Mouse (Mus musculus): ENCODE data around the gene Mapt. TPM values are rescaled to one million over a fixed set of nuclear protein-coding genes. Genes with fewer than 3 reads are reported as not detected.

Mapt gene
- polyA plus RNA-seq, 1 experiment from 2014 or later = 235 TPM

- Histone ChIP-seq H3K36me3 (peaks cover 20% of the 10 kb centered on the region; the same call in 1 of the 2 replicates), H3K9ac (no peak overlapping the region), H3K27ac (no peak overlapping the region), H3K4me2 (replicated peaks) (no peak overlapping the region), H3K4me3 (no peak overlapping the region), H3K27me3 (no peaks in the 10 kb centered on the region), H3K4me1 (no peaks in the 10 kb centered on the region), H3K9me3 (replicated peaks) (no peaks in the 10 kb centered on the region)
- WGBS = 87% methylated on average over 5 of the region's 5 CpGs
- ATAC-seq (ENCODE audit: low FRiP score) = no peak
These were observed 136.4 kb downstream of the Mapt start for GRCm38 (mm10) chr11:104367486-104368190.

GRCm38 (mm10) chr11:104376291-104376690, 145.1 kb downstream of the Mapt start:
- no peaks in the 10 kb centered on the region for H3K27me3 ChIP-seq
- no peak overlapping the region for H3K4me3 ChIP-seq
- 93% methylated on average over 3 of the region's 3 CpGs for WGBS
- H3K9ac ChIP-seq = no peak overlapping the region
- H3K27ac ChIP-seq = no peak overlapping the region
- no peaks in the 10 kb centered on the region for H3K9me3 ChIP-seq (replicated peaks)
- ATAC-seq (ENCODE audit: low FRiP score) = no peak
- no peak overlapping the region for H3K4me2 ChIP-seq (replicated peaks)
- H3K4me1 ChIP-seq = no peaks in the 10 kb centered on the region
- peaks cover 24% of the 10 kb centered on the region for H3K36me3 ChIP-seq

- no peaks in the 10 kb centered on the region for H3K27me3 ChIP-seq
- no peak for ATAC-seq (ENCODE audit: low FRiP score)
- H3K36me3 ChIP-seq = peaks cover 10% of the 10 kb centered on the region; the same call in 1 of the 2 replicates
- WGBS = 93% methylated on average over 1 of the region's 1 CpGs
- H3K9ac ChIP-seq = no peak overlapping the region
- H3K4me1 ChIP-seq = no peaks in the 10 kb centered on the region
- no peak overlapping the region for H3K4me2 ChIP-seq (replicated peaks)
- H3K27ac ChIP-seq = no peak overlapping the region
- H3K9me3 ChIP-seq (replicated peaks) = no peaks in the 10 kb centered on the region
- H3K4me3 ChIP-seq = no peak overlapping the region
These were observed 148.4 kb downstream of the Mapt start for GRCm38 (mm10) chr11:104379635-104380034.

Small RNA genes within 50 kb of the gene (microRNA-seq; reads per million reads assigned to microRNA genes)
- not detected for gene Gm47310

Other genes with a start within 250 kb of the Mapt start
- gene Crhr1, start 98.5 kb upstream of the Mapt start, polyA plus RNA-seq (2016; fragmentation: Nextera tagmentation; extraction: Ambion mirVana) = 1.8 and 2.9 TPM in 2 replicates
- gene Sppl2c, start 45.1 kb upstream of the Mapt start, polyA plus RNA-seq (2016; fragmentation: Nextera tagmentation; extraction: Ambion mirVana) = not detected in 2 replicates
- 36.4 and 39.8 TPM in 2 replicates for gene Kansl1, start 237.5 kb downstream of the Mapt start, polyA plus RNA-seq (2016; fragmentation: Nextera tagmentation; extraction: Ambion mirVana)

All from hindbrain, embryonic 12.5 days (tissue).